Mouse (Mus musculus) splenic B cell, adult 2 months (primary cell): ENCODE results near the gene Npdc1.

ENCODE experiments used
- DNase-seq: peaks from one replicate; pipeline ENCODE4 v3.0.0-alpha.2; 2011; ENCODE audit warnings: low read depth, low spot score
- H3K27me3 ChIP-seq: 2 replicates; pipeline ENCODE4 v1.6.1; 2012; ENCODE audit warnings: mild to moderate bottlenecking, low read length, moderate library complexity, mixed read lengths; ENCODE audit not compliant: control insufficient read depth, poor library complexity, insufficient read depth, severe bottlenecking
- H3K36me3 ChIP-seq: 2 replicates; pipeline ENCODE4 v1.6.1; 2012; ENCODE audit warnings: mild to moderate bottlenecking, low read length, moderate library complexity, mixed read lengths; ENCODE audit not compliant: control insufficient read depth, poor library complexity, insufficient read depth, severe bottlenecking

Npdc1 gene

DNA sequence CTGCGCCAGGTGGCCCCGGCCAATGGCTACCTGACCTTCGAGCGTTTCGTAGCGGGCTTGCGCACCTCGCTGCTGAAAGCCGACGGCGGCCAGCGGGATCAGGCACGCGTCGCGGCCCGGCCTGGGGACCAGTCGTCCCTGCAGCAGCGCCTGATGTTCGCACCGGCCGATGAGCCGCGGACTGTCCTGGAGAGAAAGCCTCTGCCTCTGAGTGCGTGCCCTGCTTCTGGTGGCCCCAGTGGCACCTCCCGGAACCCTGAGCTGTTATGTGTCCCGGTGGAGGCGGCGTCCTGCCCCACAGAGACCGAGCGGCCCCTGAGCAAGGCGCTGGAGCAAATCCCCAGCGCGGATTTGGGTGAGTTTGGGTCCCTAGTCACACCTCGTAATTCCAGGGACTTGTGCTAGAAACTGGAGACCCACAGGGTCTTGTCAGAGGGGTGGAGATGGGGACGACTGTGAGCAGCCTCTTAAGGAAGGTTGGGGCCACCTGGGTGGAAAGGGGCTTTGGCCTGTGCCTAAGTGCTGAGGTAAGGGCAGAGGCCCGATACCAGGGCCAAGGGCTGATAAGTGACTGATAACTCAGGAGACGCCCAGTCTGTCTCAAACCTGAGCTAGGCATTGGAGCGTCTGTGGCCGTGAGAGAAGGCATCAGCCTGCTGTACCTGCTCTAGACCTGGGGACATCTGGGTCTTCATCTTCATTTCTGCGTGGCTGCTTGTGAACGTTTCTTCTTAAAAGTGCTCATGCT is 26.3 kb upstream of the Npdc1 start:
- no peak for DNase-seq
- Histone ChIP-seq H3K27me3 (no peaks in the 10 kb centered on the region), H3K36me3 (no peaks in the 10 kb centered on the region)

DNA sequence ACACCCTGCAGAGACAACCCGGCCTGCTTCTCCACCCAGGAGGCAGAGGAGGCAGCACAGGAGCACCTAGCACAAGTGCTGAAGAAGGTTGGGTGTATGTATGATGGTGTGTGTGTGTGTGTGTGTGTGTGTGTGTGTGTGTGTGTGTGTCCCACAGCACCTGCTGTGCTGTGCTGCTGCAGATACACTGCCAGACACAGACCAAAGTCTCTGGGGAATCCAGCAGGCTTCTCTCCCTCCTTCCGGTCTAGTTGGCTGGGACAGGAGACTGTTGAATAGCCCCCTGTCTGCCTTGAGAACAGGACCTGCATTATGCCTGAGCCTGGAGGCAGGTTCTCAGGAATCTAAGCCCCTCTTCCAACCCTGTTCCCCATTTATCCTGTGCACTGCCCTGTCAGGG is 25.7 kb upstream of the Npdc1 start:
- no peak for DNase-seq
- Histone ChIP-seq H3K36me3 (no peaks in the 10 kb centered on the region), H3K27me3 (no peaks in the 10 kb centered on the region)

DNA sequence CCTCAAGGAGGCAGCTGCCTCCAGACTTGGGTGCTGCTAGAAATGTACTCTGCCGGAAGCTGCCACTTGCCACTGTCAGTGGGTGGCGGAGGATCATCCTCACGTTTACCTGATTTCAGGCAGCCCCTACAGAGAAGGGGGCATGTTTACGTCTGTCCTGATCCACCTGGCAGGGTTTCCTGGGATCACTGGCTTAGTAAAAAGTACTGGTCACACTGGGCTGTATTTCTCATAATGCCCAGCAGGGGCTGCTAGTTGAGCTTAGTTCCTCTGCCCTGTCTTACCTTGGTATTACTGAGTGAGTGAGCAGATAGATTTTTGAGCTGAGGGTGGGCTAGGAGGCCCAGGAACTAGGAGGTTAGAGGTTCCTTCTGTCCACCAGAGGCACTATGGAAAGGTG is 22.6 kb upstream of the Npdc1 start:
- peak; percentile 68 for DNase-seq
- no peaks in the 10 kb centered on the region for H3K27me3 ChIP-seq
- no peaks in the 10 kb centered on the region for H3K36me3 ChIP-seq

DNA sequence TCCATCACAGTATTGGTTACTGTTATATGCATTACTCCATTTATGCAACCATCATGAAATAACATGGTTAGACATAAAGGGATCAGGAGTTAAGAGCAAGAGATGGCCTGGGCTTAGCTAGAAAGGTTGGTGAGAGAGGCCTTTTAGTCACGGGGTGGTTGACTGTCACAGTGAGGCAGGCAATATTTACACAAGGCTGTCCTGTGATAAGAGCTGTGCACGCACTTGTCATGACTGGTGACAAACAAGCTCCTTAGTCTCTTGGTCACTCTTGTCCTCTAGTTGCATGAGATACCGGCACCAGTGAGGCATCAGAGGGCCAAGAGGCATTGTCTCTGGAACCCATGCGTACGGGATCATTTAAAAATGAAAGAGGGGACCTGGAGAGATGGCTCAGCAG is 14.7 kb upstream of the Npdc1 start:
- no peak for DNase-seq

DNA sequence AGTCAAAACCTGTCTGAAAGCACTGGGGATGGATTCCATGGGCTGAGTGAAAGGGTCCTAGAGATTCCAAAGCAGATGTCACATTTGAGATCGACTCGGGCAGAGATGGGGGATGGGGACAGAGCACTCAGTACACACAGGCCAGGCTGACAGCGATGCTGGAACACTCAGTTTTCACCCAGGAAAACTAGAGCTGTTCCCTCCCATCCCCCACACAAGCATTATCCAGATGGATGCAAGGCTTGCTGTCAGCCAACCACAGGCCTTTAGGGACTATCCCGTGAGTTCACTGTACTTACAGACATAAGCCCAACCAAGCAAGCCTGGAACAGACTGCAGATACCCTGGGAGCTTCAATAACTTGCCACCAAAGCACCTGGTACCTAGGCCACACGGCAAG is 7.9 kb upstream of the Npdc1 start:
- DNase-seq, result no peak
- no peaks in the 10 kb centered on the region for H3K36me3 ChIP-seq
- H3K27me3 ChIP-seq, result no peaks in the 10 kb centered on the region

More for the DNA sequence above, 14.7 kb upstream of the Npdc1 start:
- Histone ChIP-seq H3K27me3 (no peaks in the 10 kb centered on the region), H3K36me3 (no peaks in the 10 kb centered on the region)

DNA sequence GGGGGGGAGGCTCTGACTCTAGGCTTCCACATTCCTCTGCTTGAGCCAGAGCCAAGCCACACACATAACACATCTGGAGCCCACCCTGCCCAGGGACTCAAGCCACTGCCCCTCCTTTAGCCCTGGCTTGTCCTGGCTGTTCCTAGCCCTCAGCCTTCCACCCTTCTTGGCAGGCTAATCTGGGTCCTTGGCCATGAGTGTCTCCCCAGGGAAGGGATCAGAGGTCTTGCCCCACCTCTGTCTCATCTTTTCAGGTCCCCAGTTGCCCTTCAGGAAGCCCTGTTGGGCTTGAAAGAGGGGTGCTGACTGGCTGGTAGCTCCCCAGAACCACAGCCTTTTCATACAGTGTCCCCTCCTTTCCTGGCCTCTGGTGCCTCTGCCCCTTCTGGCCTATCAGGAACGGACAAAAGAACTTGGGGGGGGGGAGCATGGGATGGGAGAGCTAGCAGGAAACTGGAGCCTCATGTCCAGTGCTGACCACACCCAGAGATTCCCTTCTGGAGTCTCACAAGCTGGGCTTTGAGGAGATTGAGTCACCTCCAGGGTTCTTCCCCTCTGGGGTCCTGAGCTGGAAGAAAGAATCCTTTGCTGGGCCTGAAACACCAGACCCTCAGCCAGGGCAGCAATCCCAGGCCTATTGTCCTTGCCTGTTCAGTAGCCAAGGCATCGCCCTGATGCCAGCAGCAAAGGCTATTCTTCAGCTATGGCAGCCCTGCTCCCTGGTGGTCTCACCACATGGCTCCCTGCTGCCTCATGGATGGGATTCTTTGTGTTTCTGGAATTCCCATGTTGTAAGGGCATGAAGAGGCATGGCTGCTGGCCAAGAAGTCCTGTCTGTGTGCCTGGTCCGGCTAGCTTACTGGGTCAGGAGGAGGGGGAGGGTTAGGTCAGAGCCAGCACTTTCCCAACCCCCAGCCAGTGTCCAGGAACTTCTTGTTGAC is 4.6 kb upstream of the Npdc1 start:
- Histone ChIP-seq H3K27me3 (no peaks in the 10 kb centered on the region), H3K36me3 (no peaks in the 10 kb centered on the region)
- DNase-seq, result no peak

DNA sequence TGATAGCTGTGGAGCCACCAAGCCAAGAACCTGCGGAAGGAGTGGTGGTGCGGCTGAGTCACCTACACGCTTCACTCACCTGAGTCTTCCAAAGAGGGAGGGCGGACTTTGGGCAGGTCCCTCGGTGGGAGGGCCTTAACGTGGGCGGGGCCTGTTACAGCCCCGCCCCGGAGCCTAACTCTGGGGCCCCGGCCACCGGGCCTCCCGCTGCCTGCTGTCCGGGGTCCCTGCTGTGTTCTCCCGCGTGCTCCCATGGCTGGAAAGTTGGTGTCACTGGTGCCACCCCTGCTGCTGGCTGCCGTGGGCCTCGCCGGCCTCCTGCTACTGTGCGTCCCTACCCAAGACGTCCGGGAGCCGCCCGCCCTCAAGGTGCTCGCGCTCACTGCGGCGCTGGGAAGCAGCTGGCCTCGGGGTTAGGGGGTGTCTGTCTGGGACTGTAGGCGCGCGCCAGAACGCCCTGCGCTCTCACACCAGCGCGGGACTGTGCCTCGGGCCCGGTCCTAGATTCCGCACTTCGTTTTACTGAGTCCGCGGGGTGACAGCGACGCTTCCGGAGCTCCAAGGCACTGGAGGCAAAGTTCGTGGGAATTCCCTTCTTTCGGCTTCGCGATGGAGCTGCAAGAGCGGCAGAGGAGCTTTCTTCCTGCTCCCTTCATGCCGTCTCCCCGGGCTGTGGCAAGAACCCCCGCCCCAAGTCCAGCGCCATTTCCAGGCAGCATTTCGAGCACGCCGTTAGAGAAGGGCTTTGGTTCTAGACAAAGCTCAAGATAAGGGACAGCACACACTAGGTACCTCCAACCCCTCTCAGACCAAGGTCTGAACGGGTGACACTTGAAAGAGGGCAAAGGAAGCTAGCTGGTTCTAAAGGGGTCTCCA is 3.2 kb upstream of the Npdc1 start, which contains the start of gene Entpd2:
TSS of gene Entpd2 (plus strand) at position 154 of the 876 bp plus-strand sequence.
- peak; percentile 36 for DNase-seq

DNA sequence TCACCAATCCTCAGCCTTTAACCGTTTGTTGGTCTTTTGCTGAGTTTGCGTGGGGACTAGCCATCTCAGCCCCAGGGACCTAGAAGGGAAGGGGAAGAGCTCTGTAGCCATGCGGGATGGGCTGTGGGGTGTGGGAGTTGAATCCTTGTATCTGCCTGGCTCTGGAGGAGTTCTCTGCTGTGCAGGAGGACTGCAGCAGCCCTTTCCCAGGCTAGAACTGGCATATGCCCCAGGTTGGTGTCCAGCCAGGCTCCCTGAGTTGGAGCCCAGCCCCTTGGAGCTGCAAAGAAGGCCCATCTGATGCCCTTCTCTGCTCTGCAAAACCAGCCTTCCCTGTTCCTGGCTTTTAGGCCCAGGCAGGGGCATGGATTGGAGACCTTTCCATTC is 2.6 kb upstream of the Npdc1 start:
- H3K36me3 ChIP-seq, result no peaks in the 10 kb centered on the region
- no peaks in the 10 kb centered on the region for H3K27me3 ChIP-seq
- no peak for DNase-seq

More for the DNA sequence above, 3.2 kb upstream of the Npdc1 start, which contains the start of gene Entpd2:
- Histone ChIP-seq H3K36me3 (no peaks in the 10 kb centered on the region), H3K27me3 (no peaks in the 10 kb centered on the region)

DNA sequence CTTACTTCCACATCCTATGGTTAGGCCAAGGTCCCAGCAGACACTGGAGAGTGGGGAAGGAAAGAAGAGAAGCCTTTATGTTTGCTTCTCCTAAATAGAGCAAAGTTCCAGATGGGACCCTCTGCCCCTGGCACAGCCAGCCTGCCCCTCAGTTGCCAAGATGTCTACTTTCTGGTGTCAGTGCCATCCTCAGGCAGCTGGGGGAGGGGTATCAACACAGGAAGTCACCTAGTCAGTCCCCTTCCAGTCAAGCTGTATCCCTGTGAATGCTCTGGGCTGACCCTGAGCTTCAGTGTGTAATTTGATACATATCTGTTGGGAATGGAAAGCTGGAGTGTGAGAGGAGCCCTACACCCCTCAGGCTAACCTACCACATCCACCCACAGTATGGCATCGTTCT is 2.1 kb upstream of the Npdc1 start:
- H3K27me3 ChIP-seq, result no peaks in the 10 kb centered on the region
- DNase-seq, result no peak
- H3K36me3 ChIP-seq, result no peaks in the 10 kb centered on the region

DNA sequence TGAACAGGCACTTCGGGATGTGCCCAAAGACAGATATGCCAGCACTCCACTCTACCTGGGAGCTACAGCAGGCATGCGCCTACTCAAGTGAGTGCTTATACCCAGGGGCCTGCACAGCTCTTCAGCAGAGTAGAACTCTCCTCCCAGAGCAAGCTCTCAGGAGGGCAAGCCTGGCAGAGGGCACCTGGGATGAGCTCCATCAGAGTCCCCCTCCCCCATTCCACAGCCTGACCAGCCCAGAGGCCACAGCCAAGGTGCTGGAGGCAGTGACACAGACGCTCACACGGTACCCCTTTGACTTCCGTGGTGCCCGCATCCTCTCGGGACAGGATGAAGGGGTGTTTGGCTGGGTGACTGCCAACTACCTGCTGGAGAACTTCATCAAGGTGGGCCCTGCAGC is 1.1 kb upstream of the Npdc1 start:
- H3K27me3 ChIP-seq, result no peaks in the 10 kb centered on the region
- DNase-seq, result no peak
- no peaks in the 10 kb centered on the region for H3K36me3 ChIP-seq

DNA sequence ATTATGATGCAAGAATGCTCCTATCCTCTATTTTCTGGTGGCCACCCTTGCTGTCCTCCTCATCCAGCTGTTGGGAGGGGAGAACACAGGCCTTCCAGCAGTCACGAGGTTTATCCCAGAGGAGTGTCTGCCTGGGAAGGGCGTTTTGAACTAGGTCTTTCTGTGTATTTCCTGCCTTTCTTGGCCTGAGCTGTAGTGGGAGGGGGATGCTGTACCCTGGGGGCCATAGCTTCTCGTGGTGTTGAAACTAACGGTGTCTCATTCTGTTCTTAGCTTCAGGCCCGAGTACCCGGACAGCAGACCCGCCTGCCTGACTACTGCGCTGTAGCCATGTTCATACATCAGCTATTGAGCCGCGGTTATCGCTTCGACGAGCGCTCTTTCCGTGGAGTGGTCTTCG is 1.1 kb downstream of the Npdc1 start:
- no peaks in the 10 kb centered on the region for H3K36me3 ChIP-seq
- H3K27me3 ChIP-seq, result no peaks in the 10 kb centered on the region
- no peak for DNase-seq

DNA sequence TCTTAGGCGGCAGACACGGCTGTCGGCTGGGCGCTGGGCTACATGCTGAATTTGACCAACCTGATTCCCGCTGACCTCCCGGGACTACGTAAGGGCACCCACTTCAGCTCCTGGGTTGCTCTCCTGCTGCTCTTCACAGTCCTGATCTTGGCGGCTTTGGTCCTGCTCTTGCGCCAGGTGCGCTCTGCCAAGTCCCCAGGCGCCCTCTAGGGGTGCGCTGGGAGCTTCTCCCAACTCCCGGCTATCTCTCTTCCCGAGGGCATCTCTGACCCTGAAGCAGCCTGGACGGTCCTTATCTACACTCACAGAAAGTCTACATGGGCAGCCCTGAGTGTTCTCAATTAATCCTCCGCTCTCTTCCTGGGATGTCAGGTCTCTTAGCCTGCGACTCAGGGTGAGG is 1.6 kb downstream of the Npdc1 start:
- peak; percentile 34 for DNase-seq

DNA sequence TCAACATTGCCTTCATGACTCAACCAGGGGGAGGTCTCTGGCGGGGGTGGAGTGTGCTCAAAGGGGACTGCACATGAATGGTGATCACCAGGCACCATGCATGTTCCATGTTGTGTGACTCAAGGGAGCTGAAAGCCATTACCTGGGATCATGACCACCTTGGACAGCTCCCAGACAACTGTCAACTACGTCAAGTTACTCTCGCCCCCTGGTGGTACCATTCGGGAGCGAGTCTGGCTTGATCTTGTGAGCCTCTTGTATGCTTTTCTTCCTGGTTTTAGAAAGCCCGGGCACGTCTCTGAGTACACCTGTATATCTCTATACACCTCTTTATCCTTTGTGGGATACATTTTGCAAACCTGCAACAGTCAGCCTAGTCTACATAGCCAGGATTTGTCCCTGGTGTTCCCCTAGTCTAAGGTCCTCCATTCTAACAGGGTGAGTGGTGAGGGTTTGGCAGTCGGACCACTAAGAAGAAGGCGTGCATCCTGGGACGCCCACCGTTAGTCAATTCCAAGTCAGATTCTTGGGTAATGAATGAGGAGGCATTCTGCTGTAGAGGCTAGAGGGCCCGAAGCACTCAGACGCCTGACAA is 3.3 kb downstream of the Npdc1 start:
- H3K36me3 ChIP-seq, result no peaks in the 10 kb centered on the region
- no peaks in the 10 kb centered on the region for H3K27me3 ChIP-seq
- peak; percentile 89 for DNase-seq

More for the DNA sequence above, 1.6 kb downstream of the Npdc1 start:
- Histone ChIP-seq H3K36me3 (no peaks in the 10 kb centered on the region), H3K27me3 (no peaks in the 10 kb centered on the region)

DNA sequence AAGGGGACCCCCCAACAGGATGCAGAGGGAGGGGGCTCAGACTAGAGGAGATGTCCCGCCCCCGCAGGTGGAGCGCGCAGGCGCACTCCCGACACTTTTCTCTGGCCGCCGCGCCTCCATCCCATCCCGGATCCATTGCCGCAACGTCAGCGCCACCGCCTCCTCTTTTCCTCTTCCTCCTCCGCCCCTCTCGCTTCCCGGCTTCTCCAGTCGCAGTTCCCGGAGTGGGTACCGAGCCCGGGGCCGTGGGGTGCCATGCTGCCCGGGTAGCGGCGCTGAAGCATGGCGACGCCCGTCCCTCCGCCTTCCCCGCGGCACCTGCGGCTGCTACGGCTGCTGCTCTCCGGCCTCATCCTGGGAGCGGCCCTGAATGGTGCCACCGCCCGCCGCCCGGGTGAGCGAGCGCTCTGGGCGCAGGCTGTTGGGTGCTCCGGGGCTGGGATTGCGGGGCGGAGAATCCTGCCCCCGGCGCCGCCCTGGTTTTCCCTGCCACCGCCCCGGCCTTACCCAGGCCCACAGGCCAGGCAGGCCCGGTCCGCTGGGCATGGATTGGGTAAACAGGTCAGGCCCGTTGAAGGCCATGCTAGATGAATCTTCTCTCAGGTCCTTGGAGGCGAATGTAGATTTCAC is 3.9 kb downstream of the Npdc1 start:
- DNase-seq, result peak; percentile 13
- Histone ChIP-seq H3K36me3 (no peaks in the 10 kb centered on the region), H3K27me3 (no peaks in the 10 kb centered on the region)
